Mouse (Mus musculus) adrenal gland, adult (tissue): Measurements from ENCODE around the gene Yipf3.

Experiments used
- DNase-seq, 2 experiments: peaks; one replicate each; pipeline ENCODE4 v3.0.0; 2022 to 2023; ENCODE audit warnings: low spot score in 1 of 2; ENCODE audit not compliant: inconsistent age in 2 of 2

Gene Yipf3

GRCm38 (mm10) chr17:46254106-46254505 is 6.2 kb downstream of the Yipf3 start:
- DNase-seq = peak; percentile 63 to 82

- DNase-seq = no peak
Measured at GRCm38 (mm10) chr17:46255147-46255546, 7.3 kb downstream of the Yipf3 start.

GRCm38 (mm10) chr17:46258279-46259053 is 10.6 kb downstream of the Yipf3 start:
- DNase-seq = no peak

GRCm38 (mm10) chr17:46259675-46260074 is 11.8 kb downstream of the Yipf3 start:
- no peak for DNase-seq

- DNase-seq = no peak
Measured at GRCm38 (mm10) chr17:46262201-46262694, 14.4 kb downstream of the Yipf3 start.

- DNase-seq = no peak
Measured at GRCm38 (mm10) chr17:46265502-46265901, 17.6 kb downstream of the Yipf3 start.

GRCm38 (mm10) chr17:46265918-46266618 is 18.2 kb downstream of the Yipf3 start:
- DNase-seq = peak; percentile 82 to 93

- DNase-seq = no peak
Measured at GRCm38 (mm10) chr17:46266986-46267385, 19.1 kb downstream of the Yipf3 start.

- DNase-seq = peak in 1 of 2 experiments; percentile 55
Measured at GRCm38 (mm10) chr17:46267511-46267910, 19.6 kb downstream of the Yipf3 start.

- peak in 1 of 2 experiments; percentile 7 for DNase-seq
Measured at GRCm38 (mm10) chr17:46268026-46268720, 20.3 kb downstream of the Yipf3 start.

- peak; percentile 21 to 52 for DNase-seq
Measured at GRCm38 (mm10) chr17:46269771-46270534, 22.1 kb downstream of the Yipf3 start.

GRCm38 (mm10) chr17:46272058-46272457 is 24.2 kb downstream of the Yipf3 start:
- DNase-seq = no peak

- DNase-seq = peak; percentile 74 to 80
Measured at GRCm38 (mm10) chr17:46272675-46273074, 24.8 kb downstream of the Yipf3 start.

GRCm38 (mm10) chr17:46273803-46274236 is 25.9 kb downstream of the Yipf3 start:
- DNase-seq = peak; percentile 39 to 76

- peak in 1 of 2 experiments; percentile 60 for DNase-seq
Measured at GRCm38 (mm10) chr17:46274465-46274864, 26.6 kb downstream of the Yipf3 start.

- DNase-seq = peak in 1 of 2 experiments; percentile 30
Measured at GRCm38 (mm10) chr17:46275034-46275433, 27.2 kb downstream of the Yipf3 start.

- DNase-seq = no peak
Measured at GRCm38 (mm10) chr17:46275506-46275905, 27.6 kb downstream of the Yipf3 start.

- peak in 1 of 2 experiments; percentile 73 for DNase-seq
Measured at GRCm38 (mm10) chr17:46277586-46277985, 29.7 kb downstream of the Yipf3 start.

- DNase-seq = peak; percentile 74 to 89
Measured at GRCm38 (mm10) chr17:46278011-46278765, 30.3 kb downstream of the Yipf3 start.
